Mouse (Mus musculus): ENCODE data around the gene Fmod. TPM values are rescaled to one million over a fixed set of nuclear protein-coding genes. Genes with fewer than 3 reads are reported as not detected.

Fmod gene
- polyA plus RNA-seq, 1 experiment = 9.7 TPM

GRCm38 (mm10) chr1:134055058-134055457 lies 18.0 kb downstream of the Fmod start:
- no peak for DNase-seq
- Histone ChIP-seq H3K4me1 (ENCODE audit: control insufficient read depth, insufficient read depth, low read length) (peaks cover 7% of the 10 kb centered on the region; the same call in 1 of the 2 replicates), H3K36me3 (ENCODE audit: control insufficient read depth, insufficient read depth, low read length) (no peaks in the 10 kb centered on the region), H3K4me3 (ENCODE audit: insufficient read depth, low read depth, low read length) (no peak overlapping the region), H3K27ac (ENCODE audit: insufficient read depth, low read depth, low read length) (peak overlapping the region; percentile 43), H3K27me3 (replicated peaks; ENCODE audit: control insufficient read depth, insufficient read depth, low read length) (no peaks in the 10 kb centered on the region)
- TF ChIP-seq POLR2A (IDR thresholded peaks at IDR 0.05; ENCODE audit: low read depth, low read length) = no peak
- TF ChIP-seq CTCF (conservative IDR thresholded peaks at IDR 0.05; ENCODE audit: insufficient read depth, insufficient read length, low read depth, low read length) = no peak
- WGBS = 57% methylated on average over 9 of the region's 9 CpGs

- H3K27me3 ChIP-seq (replicated peaks; ENCODE audit: control insufficient read depth, insufficient read depth, low read length) = no peaks in the 10 kb centered on the region
- WGBS = 79% methylated on average over 9 of the region's 9 CpGs
- no peak overlapping the region for H3K4me3 ChIP-seq (ENCODE audit: insufficient read depth, low read depth, low read length)
- no peaks in the 10 kb centered on the region for H3K36me3 ChIP-seq (ENCODE audit: control insufficient read depth, insufficient read depth, low read length)
- H3K4me1 ChIP-seq (ENCODE audit: control insufficient read depth, insufficient read depth, low read length) = peaks cover 10% of the 10 kb centered on the region; the same call in 1 of the 2 replicates
- H3K27ac ChIP-seq (ENCODE audit: insufficient read depth, low read depth, low read length) = peak overlapping the region; percentile 13
- no peak for DNase-seq
- TF ChIP-seq CTCF (conservative IDR thresholded peaks at IDR 0.05; ENCODE audit: insufficient read depth, insufficient read length, low read depth, low read length) = no peak
- no peak for TF ChIP-seq POLR2A (IDR thresholded peaks at IDR 0.05; ENCODE audit: low read depth, low read length)
Observed at GRCm38 (mm10) chr1:134055666-134056245, 18.7 kb downstream of the Fmod start.

- Histone ChIP-seq H3K4me1 (ENCODE audit: control insufficient read depth, insufficient read depth, low read length) (peaks cover 11% of the 10 kb centered on the region; the same call in 1 of the 2 replicates), H3K27ac (ENCODE audit: insufficient read depth, low read depth, low read length) (no peak overlapping the region), H3K27me3 (replicated peaks; ENCODE audit: control insufficient read depth, insufficient read depth, low read length) (no peaks in the 10 kb centered on the region), H3K4me3 (ENCODE audit: insufficient read depth, low read depth, low read length) (no peak overlapping the region), H3K36me3 (ENCODE audit: control insufficient read depth, insufficient read depth, low read length) (no peaks in the 10 kb centered on the region)
- TF ChIP-seq CTCF (conservative IDR thresholded peaks at IDR 0.05; ENCODE audit: insufficient read depth, insufficient read length, low read depth, low read length) (no peak), POLR2A (IDR thresholded peaks at IDR 0.05; ENCODE audit: low read depth, low read length) (no peak)
- DNase-seq = no peak
- WGBS = 76% methylated on average over 4 of the region's 4 CpGs
Observed at GRCm38 (mm10) chr1:134056285-134056684, 19.2 kb downstream of the Fmod start.

GRCm38 (mm10) chr1:134057736-134058135 lies 20.7 kb downstream of the Fmod start:
- Histone ChIP-seq H3K4me1 (ENCODE audit: control insufficient read depth, insufficient read depth, low read length) (peaks cover 14% of the 10 kb centered on the region; the same call in 1 of the 2 replicates), H3K36me3 (ENCODE audit: control insufficient read depth, insufficient read depth, low read length) (no peaks in the 10 kb centered on the region), H3K27ac (ENCODE audit: insufficient read depth, low read depth, low read length) (no peak overlapping the region), H3K4me3 (ENCODE audit: insufficient read depth, low read depth, low read length) (no peak overlapping the region), H3K27me3 (replicated peaks; ENCODE audit: control insufficient read depth, insufficient read depth, low read length) (no peaks in the 10 kb centered on the region)
- no peak for DNase-seq
- TF ChIP-seq CTCF (conservative IDR thresholded peaks at IDR 0.05; ENCODE audit: insufficient read depth, insufficient read length, low read depth, low read length) (no peak), POLR2A (IDR thresholded peaks at IDR 0.05; ENCODE audit: low read depth, low read length) (no peak)
- WGBS = 75% methylated on average over 8 of the region's 8 CpGs

- Histone ChIP-seq H3K27ac (ENCODE audit: insufficient read depth, low read depth, low read length) (no peak overlapping the region), H3K4me3 (ENCODE audit: insufficient read depth, low read depth, low read length) (no peak overlapping the region), H3K36me3 (ENCODE audit: control insufficient read depth, insufficient read depth, low read length) (no peaks in the 10 kb centered on the region), H3K4me1 (ENCODE audit: control insufficient read depth, insufficient read depth, low read length) (peaks cover 20% of the 10 kb centered on the region), H3K27me3 (replicated peaks; ENCODE audit: control insufficient read depth, insufficient read depth, low read length) (no peaks in the 10 kb centered on the region)
- TF ChIP-seq POLR2A (IDR thresholded peaks at IDR 0.05; ENCODE audit: low read depth, low read length) (no peak), CTCF (conservative IDR thresholded peaks at IDR 0.05; ENCODE audit: insufficient read depth, insufficient read length, low read depth, low read length) (no peak)
- peak; percentile 54 for DNase-seq
- 24% methylated on average over 6 of the region's 6 CpGs for WGBS
Observed at GRCm38 (mm10) chr1:134058870-134059269, 21.8 kb downstream of the Fmod start.

GRCm38 (mm10) chr1:134059739-134060695 lies 23.0 kb downstream of the Fmod start:
- no peak overlapping the region for H3K4me3 ChIP-seq (ENCODE audit: insufficient read depth, low read depth, low read length)
- no peak for DNase-seq
- peak overlapping the region; percentile 100 for H3K27ac ChIP-seq (ENCODE audit: insufficient read depth, low read depth, low read length)
- no peaks in the 10 kb centered on the region for H3K36me3 ChIP-seq (ENCODE audit: control insufficient read depth, insufficient read depth, low read length)
- H3K4me1 ChIP-seq (ENCODE audit: control insufficient read depth, insufficient read depth, low read length) = peaks cover 25% of the 10 kb centered on the region
- WGBS = 68% methylated on average over 16 of the region's 16 CpGs
- H3K27me3 ChIP-seq (replicated peaks; ENCODE audit: control insufficient read depth, insufficient read depth, low read length) = no peaks in the 10 kb centered on the region
- TF ChIP-seq POLR2A (IDR thresholded peaks at IDR 0.05; ENCODE audit: low read depth, low read length) (no peak), CTCF (conservative IDR thresholded peaks at IDR 0.05; ENCODE audit: insufficient read depth, insufficient read length, low read depth, low read length) (peak; percentile 69)

Data from kidney, adult 2 months (tissue).